Mouse (Mus musculus) heart, embryonic 16.5 days (tissue): ENCODE data around the gene 4931428L18Rik. TPM values are rescaled to one million over a fixed set of nuclear protein-coding genes. Genes with fewer than 3 reads are reported as not detected.
A peak's percentile ranks its signal among the peaks of the same experiment; 100 is the strongest.

Experiments
- ATAC-seq: fragments of 200-750 bp; cut with Nextera tagmentation; replicated peaks from 2 replicates; pipeline ENCODE4 v1.8.0; 2017; ENCODE audit warnings: moderate number of reproducible peaks; ENCODE audit not compliant: insufficient read depth, low FRiP score; ENCODE audit errors: extremely low read depth
- H3K27ac ChIP-seq: fragments of 300-500 bp; sonication (generic); 2 replicates; pipeline ENCODE4 v1.5.1; 2014; ENCODE audit warnings: mild to moderate bottlenecking, low read length, control low read depth, moderate library complexity
- H3K27me3 ChIP-seq: fragments of 300-500 bp; sonication (generic); 2 replicates; pipeline ENCODE4 v1.6.1; 2014; ENCODE audit warnings: low read length, mixed read lengths; ENCODE audit not compliant: control insufficient read depth, insufficient read depth
- H3K36me3 ChIP-seq: fragments of 300-500 bp; sonication (generic); 2 replicates; pipeline ENCODE4 v1.6.1; 2014; ENCODE audit not compliant: control insufficient read depth, insufficient read depth
- H3K4me1 ChIP-seq: fragments of 300-500 bp; sonication (generic); 2 replicates; pipeline ENCODE4 v1.6.1; 2014; ENCODE audit warnings: low read length, mixed read lengths; ENCODE audit not compliant: control insufficient read depth, insufficient read depth
- H3K4me2 ChIP-seq: fragments of 300-500 bp; sonication (generic); 2 replicates; pipeline ENCODE4 v1.6.1; 2014; ENCODE audit warnings: low read depth, mild to moderate bottlenecking, control low read depth, low read length
- H3K4me3 ChIP-seq: fragments of 300-500 bp; sonication (generic); 2 replicates; pipeline ENCODE4 v1.5.1; 2014; ENCODE audit warnings: mild to moderate bottlenecking, control low read depth, low read length
- H3K9ac ChIP-seq: fragments of 300-500 bp; sonication (generic); 2 replicates; pipeline ENCODE4 v1.6.1; 2014; ENCODE audit warnings: low read length, control low read depth
- H3K9me3 ChIP-seq: fragments of 300-500 bp; sonication (generic); replicated peaks from 2 replicates; pipeline ENCODE4 v1.6.1; 2016; ENCODE audit warnings: low read length; ENCODE audit not compliant: control insufficient read depth
- WGBS: fragments of 180-500 bp; shearing (Covaris S2); extraction: QIAGEN DNeasy Blood & Tissue Kit; methylation state at CpG from one replicate; pipeline ENCODE4 v1.1.7; 2014; 5-methylcytosine and 5-hydroxymethylcytosine counted together
- polyA plus RNA-seq: library from polyadenylated mRNA; unstranded; fragments of >200 nt; fragmentation: Nextera tagmentation; extraction: Ambion mirVana; gene quantifications from 2 replicates; pipeline ENCODE4 v1.2.1, GENCODE M21; 2015

Gene 4931428L18Rik
- polyA plus RNA-seq, 1 experiment from 2014 or later, result not detected

DNA sequence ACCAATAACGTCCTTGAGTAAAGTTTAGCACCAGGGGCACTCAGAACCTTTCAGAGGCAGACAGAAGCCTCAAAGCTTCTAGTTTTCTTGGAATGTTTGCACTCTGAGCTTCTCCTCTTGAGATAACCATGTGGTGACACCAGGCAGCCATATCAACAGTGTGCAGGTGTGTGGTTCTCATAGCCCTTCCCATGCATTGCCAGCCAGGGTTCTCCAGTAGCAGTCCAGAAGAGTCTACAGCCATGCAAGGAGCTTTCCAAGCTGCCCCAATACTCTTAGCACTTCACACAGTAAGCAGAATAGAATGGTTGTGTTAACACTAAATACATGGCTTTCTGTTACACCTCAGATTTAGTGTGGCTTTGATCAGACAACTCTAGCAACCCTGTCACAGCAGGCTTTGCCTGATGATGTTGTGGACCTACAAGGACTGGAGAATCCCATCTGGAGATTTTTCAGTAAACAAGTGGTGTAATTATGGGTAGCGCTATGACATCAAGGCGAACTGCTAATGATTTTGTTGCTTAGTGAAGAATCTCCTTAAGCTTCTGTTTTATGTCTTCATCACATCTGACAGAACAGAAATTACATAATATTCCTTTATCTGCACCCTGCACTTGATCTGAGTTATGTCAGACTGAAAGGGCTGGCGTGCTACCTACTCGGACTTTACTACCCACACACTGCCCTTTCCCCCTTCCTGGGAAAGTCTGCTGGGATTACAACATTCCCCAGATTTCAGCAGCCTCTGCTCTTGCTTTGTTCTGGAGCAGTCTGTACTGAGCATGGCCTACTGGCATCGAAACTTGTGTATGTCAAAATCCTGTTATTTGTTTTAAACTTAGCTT lies 149.7 kb downstream of the 4931428L18Rik start:
- H3K4me1 ChIP-seq, result no peaks in the 10 kb centered on the region; the same call in 1 of the 2 replicates
- H3K36me3 ChIP-seq, result no peaks in the 10 kb centered on the region
- H3K4me3 ChIP-seq, result no peak overlapping the region
- no peak overlapping the region for H3K27ac ChIP-seq
- H3K4me2 ChIP-seq, result no peak overlapping the region
- no peak overlapping the region for H3K9ac ChIP-seq
- peak; percentile 32; the same call in 1 of the 2 replicates for ATAC-seq
- 37% methylated on average over 6 of the region's 6 CpGs for WGBS
- no peaks in the 10 kb centered on the region for H3K27me3 ChIP-seq
- no peaks in the 10 kb centered on the region for H3K9me3 ChIP-seq

DNA sequence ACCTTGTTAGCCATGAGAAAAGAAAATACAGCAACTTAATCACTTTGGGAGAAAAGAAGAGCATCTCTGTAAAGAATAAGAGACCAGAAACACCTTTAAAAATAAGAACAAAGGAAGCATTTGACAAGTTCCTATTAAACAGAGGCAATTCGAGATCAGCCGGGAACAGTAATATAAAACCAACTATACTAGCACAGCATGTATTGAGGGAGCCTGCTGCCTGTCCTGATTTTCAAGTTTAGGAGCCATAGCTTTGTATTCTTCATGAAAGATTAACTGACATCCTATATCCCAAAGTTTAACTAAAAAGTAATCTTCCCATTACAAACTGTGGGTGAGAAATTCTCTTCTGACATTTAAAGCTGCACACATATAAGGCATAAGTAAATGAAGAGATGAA lies 151.3 kb downstream of the 4931428L18Rik start:
- no peaks in the 10 kb centered on the region for H3K36me3 ChIP-seq
- H3K27me3 ChIP-seq, result no peaks in the 10 kb centered on the region
- H3K9ac ChIP-seq, result no peak overlapping the region
- no peaks in the 10 kb centered on the region for H3K9me3 ChIP-seq
- ATAC-seq, result no peak
- H3K27ac ChIP-seq, result no peak overlapping the region
- H3K4me1 ChIP-seq, result no peaks in the 10 kb centered on the region; the same call in 1 of the 2 replicates
- no peak overlapping the region for H3K4me3 ChIP-seq
- no peak overlapping the region for H3K4me2 ChIP-seq
- WGBS, result 88% methylated on average over 2 of the region's 2 CpGs

DNA sequence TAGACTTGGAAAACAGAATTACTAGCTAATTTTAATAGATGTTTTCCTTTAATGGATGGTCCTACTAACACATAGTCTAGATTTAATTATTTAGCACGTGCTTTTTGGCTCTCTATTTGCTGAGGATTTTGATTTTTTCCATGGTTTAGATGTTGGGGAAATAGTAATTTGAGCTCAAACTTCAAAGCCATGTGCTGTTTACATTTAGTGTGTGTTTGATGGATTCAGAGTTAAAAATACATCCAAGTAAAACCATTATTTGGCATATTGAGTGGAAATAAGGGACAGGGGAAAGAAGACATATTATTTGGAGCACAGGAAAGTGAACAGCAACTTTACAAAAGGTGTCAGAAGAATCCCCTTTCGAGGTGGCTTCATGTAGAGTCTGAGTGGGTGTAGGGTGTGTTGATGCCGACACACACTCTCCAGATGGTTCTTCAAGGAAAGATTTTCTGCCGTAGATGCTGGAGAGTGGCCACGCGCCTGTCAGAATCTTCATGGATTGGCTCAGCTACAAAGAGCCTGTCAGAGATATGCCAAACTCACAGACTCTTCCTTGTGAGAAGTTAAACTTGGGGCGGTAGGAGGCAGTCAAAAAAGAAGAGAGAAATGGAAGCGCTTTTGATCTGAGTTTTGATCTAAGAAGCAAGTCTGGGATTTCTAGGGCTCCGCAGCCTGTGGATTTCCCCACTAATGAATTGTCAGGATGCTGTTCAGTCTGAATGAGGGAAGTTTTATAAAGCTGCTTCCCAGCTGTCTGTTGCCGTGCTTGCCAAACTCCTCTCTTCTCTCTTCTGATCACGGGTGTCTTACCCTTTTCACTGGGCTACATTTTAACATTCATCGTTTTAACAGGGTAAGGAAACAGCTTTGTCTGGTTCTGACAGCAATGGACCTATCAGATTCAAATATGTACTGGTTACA lies 157.4 kb downstream of the 4931428L18Rik start:
- WGBS, result 61% methylated on average over 12 of the region's 12 CpGs
- Histone ChIP-seq H3K4me3 (no peak overlapping the region), H3K27me3 (no peaks in the 10 kb centered on the region), H3K9me3 (no peaks in the 10 kb centered on the region), H3K9ac (no peak overlapping the region), H3K36me3 (no peaks in the 10 kb centered on the region), H3K4me1 (no peaks in the 10 kb centered on the region), H3K27ac (no peak overlapping the region), H3K4me2 (no peak overlapping the region)
- no peak for ATAC-seq

DNA sequence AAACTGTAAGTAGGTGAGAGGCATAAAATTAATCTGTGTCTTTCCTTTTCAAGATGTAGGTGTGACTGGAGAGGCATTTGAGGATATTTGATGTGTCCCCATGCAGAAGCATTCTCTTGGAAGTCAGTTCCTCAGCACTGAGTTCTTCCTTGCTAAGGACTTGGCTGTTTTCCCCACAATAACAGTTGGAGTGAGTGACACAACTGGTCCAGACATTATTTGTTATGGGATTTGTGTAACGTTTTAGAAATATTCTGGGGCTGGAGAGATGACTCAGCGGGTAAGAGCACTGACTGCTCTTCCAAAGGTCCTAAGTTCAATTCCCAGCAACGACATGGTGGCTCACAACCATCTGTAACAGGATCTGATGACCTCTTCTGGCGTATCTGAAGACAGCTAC lies 162.7 kb downstream of the 4931428L18Rik start:
- Histone ChIP-seq H3K27ac (no peak overlapping the region), H3K27me3 (no peaks in the 10 kb centered on the region), H3K9ac (no peak overlapping the region), H3K4me2 (no peak overlapping the region), H3K36me3 (no peaks in the 10 kb centered on the region), H3K9me3 (no peaks in the 10 kb centered on the region), H3K4me3 (no peak overlapping the region), H3K4me1 (peaks cover 5% of the 10 kb centered on the region; the same call in 1 of the 2 replicates)
- no peak for ATAC-seq
- WGBS, result 73% methylated on average over 4 of the region's 4 CpGs

DNA sequence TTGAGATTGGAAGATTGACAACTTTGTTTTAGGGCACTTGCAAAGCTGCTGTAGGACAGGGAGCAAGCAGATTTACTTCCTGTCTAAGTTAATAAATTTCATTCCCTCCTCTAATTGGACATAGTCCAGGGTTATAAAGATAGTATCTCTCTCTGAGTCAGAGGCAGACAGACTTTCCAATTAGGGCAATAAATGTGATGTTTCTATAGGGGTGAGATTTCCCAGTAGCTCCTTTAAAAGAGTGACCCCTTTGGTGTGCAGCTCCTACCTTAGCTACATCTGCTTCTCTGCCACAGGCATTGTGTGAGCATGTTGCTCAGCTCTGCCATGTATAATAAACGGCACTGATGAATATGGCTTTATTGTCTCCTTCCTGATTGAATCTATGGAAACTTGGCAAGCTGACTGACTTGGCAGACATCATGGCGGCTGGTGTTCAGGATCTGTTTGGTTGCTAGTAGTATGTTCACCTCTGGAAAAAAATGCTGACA lies 163.6 kb downstream of the 4931428L18Rik start:
- Histone ChIP-seq H3K27me3 (no peaks in the 10 kb centered on the region), H3K36me3 (no peaks in the 10 kb centered on the region), H3K4me1 (peaks cover 5% of the 10 kb centered on the region; the same call in 1 of the 2 replicates), H3K9me3 (no peaks in the 10 kb centered on the region), H3K27ac (no peak overlapping the region), H3K4me3 (no peak overlapping the region), H3K4me2 (no peak overlapping the region), H3K9ac (no peak overlapping the region)
- 52% methylated on average over 2 of the region's 2 CpGs for WGBS
- no peak for ATAC-seq

DNA sequence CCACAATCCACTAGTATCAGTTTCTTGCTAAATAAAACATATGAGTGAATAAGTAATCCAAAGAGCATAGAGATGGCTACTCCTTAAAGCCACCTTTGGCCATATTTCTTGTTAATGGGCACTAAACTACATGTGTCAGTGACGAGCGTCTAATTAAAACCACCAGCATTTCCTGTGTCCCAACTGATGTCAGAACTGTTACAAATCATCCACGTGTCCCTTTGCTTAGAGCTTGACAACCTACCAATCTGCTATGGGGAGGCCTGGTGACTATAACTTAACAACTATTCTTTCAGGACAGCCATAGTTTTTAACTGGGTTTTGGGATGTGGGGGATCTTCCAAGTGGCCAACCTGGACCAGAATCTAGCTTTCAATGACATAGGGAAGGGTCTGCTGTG lies 164.3 kb downstream of the 4931428L18Rik start:
- H3K27ac ChIP-seq, result no peak overlapping the region
- ATAC-seq, result no peak
- WGBS, result 68% methylated on average over 3 of the region's 3 CpGs

DNA sequence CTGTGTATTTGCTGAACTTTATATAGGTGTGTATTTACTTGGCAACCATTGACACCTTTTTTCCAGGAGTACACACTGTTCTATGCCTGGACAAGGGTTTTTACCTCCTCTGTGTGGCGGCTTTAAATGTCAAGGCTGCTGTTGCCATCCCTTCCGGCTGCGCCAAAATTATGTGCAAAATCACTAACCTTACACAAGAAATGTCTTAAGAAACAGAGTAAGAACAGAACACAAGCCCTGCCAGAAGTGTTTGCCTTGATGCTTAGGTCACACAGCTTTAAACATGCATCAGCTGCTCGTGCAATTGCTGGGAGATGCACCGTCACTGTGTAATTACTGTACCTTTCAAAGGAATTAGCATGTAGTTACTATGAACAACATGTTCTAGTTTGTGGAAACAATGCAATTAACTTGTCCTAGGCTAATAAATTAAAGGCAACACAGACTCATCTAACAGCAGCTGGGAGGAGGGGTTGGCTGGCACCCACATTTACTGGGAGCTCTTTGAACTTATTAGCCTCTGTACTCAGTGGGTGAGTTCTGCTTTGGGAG lies 171.0 kb downstream of the 4931428L18Rik start:
- ATAC-seq, result no peak
- WGBS, result 81% methylated on average over 5 of the region's 5 CpGs

More for the DNA sequence above, 164.3 kb downstream of the 4931428L18Rik start:
- Histone ChIP-seq H3K36me3 (no peaks in the 10 kb centered on the region), H3K4me2 (no peak overlapping the region), H3K4me3 (no peak overlapping the region), H3K9me3 (no peaks in the 10 kb centered on the region), H3K27me3 (no peaks in the 10 kb centered on the region), H3K4me1 (peaks cover 5% of the 10 kb centered on the region; the same call in 1 of the 2 replicates), H3K9ac (no peak overlapping the region)

DNA sequence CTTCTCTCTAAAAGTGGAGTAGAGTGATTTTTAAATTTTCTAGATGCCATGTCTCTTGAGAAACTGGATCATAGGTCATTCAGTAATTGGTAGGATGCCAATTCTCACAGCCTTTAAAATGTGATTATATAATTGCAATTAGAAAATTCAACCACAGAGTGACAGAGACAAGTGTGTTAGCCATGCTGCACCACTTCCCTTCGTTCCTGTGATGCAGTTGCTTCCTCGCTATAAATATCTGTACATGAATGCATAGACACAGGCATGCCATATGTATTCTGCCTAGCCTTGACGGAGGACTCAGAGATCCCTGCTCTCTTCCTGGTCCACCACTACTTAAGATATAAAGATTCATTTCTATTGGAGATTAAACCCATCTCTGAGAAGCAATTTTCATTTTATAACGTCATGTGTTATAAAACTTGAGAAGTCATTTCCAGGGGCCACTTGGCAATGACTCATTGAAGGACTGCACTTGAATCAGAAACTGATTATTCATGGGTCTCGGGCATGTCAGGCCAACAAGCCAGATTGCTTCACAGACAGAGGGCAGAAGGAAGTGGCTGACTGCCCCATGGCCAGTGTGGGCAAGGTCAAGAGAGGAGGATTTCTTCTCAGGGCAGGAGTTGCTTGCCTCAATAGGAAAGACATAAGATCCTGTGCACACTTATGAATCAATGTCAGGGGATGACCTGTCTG lies 172.4 kb downstream of the 4931428L18Rik start:
- Histone ChIP-seq H3K4me1 (peaks cover 9% of the 10 kb centered on the region), H3K27ac (no peak overlapping the region), H3K27me3 (no peaks in the 10 kb centered on the region), H3K4me3 (no peak overlapping the region), H3K9me3 (no peaks in the 10 kb centered on the region), H3K36me3 (no peaks in the 10 kb centered on the region), H3K9ac (no peak overlapping the region), H3K4me2 (no peak overlapping the region)
- no peak for ATAC-seq
- WGBS, result 35% methylated on average over 5 of the region's 5 CpGs

More for the DNA sequence above, 171.0 kb downstream of the 4931428L18Rik start:
- Histone ChIP-seq H3K4me3 (no peak overlapping the region), H3K27ac (no peak overlapping the region), H3K36me3 (no peaks in the 10 kb centered on the region), H3K27me3 (no peaks in the 10 kb centered on the region), H3K9ac (no peak overlapping the region), H3K9me3 (no peaks in the 10 kb centered on the region), H3K4me2 (no peak overlapping the region), H3K4me1 (peaks cover 9% of the 10 kb centered on the region)
